Mouse (Mus musculus): ENCODE data around the gene Fcer2a. TPM values are rescaled to one million over a fixed set of nuclear protein-coding genes. Genes with fewer than 3 reads are reported as not detected.

Fcer2a gene
- total and polyA plus RNA-seq, 2 experiments from 2014 or later, result 0.24 TPM; not detected in 1

- H3K9ac ChIP-seq, result no peak within 1 kb of the TSS
- no peak within 1 kb of the TSS for H3K27ac ChIP-seq (ENCODE audit: low read depth, low read length)
- no peak within 1 kb of the TSS for H3K4me2 ChIP-seq (ENCODE audit: low read depth)
- no peak within 1 kb of the TSS for H3K4me3 ChIP-seq (ENCODE audit: low read depth, low read length)
- ATAC-seq, result no peak
- H3K9me3 ChIP-seq (ENCODE audit: low read length), result no peaks in the 10 kb centered on the region
- DNase-seq, result no peak
- WGBS, result 79% methylated on average over 6 of the region's 6 CpGs
- TF ChIP-seq CTCF (IDR thresholded peaks at IDR 0.05; ENCODE audit: low read depth), result no peak
- no peaks in the 10 kb centered on the region for H3K36me3 ChIP-seq (ENCODE audit: insufficient read depth)
- H3K4me1 ChIP-seq (ENCODE audit: insufficient read depth), result no peaks in the 10 kb centered on the region
- H3K27me3 ChIP-seq (ENCODE audit: insufficient read depth, low read length), result no peaks in the 10 kb centered on the region
Measured at GRCm38 (mm10) chr8:3665507-3665906, 28.5 kb downstream of the Fcer2a start, which contains the start of gene Mcemp1. Gene Mcemp1, plus strand, starts transcription at chr8:3665754.

DNA sequence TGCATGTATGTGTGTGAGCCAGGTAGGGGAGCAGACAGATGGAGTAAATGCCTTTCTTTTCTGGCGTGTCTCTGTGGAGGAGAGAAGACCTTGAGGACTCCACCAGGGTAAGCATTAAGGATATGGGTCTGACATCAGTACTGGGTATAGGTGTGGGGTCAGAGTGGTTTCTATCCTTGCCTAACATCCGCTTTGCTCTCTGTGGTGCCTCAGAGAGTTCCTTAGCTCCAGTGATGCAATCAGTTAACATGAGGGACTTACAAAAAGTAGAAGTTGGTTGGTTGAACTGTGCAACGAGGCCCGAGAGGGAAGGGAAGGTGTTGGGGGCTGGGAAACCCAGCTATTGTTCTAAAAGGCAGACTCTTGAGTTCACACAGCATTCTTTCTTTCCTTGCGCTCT is 29.6 kb downstream of the Fcer2a start:
- Histone ChIP-seq H3K36me3 (ENCODE audit: insufficient read depth) (no peaks in the 10 kb centered on the region), H3K9ac (no peak overlapping the region), H3K27me3 (ENCODE audit: insufficient read depth, low read length) (no peaks in the 10 kb centered on the region), H3K9me3 (ENCODE audit: low read length) (no peaks in the 10 kb centered on the region), H3K4me3 (ENCODE audit: low read depth, low read length) (no peak overlapping the region), H3K27ac (ENCODE audit: low read depth, low read length) (no peak overlapping the region), H3K4me1 (ENCODE audit: insufficient read depth) (no peaks in the 10 kb centered on the region), H3K4me2 (ENCODE audit: low read depth) (no peak overlapping the region)
- 53% methylated on average over 5 of the region's 5 CpGs for WGBS
- ATAC-seq (no peak), DNase-seq (no peak)
- TF ChIP-seq CTCF (IDR thresholded peaks at IDR 0.05; ENCODE audit: low read depth), result no peak

GRCm38 (mm10) chr8:3660889-3661288 is 33.1 kb downstream of the Fcer2a start:
- 86% methylated on average over 8 of the region's 8 CpGs for WGBS
- ATAC-seq, result no peak
- Histone ChIP-seq H3K4me3 (ENCODE audit: low read depth, low read length) (no peak overlapping the region), H3K27me3 (ENCODE audit: insufficient read depth, low read length) (no peaks in the 10 kb centered on the region), H3K27ac (ENCODE audit: low read depth, low read length) (no peak overlapping the region), H3K9me3 (ENCODE audit: low read length) (no peaks in the 10 kb centered on the region), H3K4me1 (ENCODE audit: insufficient read depth) (no peaks in the 10 kb centered on the region), H3K36me3 (ENCODE audit: insufficient read depth) (no peaks in the 10 kb centered on the region), H3K4me2 (ENCODE audit: low read depth) (no peak overlapping the region), H3K9ac (no peak overlapping the region)
- TF ChIP-seq CTCF (IDR thresholded peaks at IDR 0.05; ENCODE audit: low read depth), result no peak
- no peak for DNase-seq

GRCm38 (mm10) chr8:3656725-3657381 is 37.1 kb downstream of the Fcer2a start:
- H3K4me3 ChIP-seq (ENCODE audit: low read depth, low read length), result no peak overlapping the region
- 18% methylated on average over 7 of the region's 7 CpGs for WGBS
- H3K36me3 ChIP-seq (ENCODE audit: insufficient read depth), result no peaks in the 10 kb centered on the region
- peak overlapping the region; percentile 5; the same call in 1 of the 2 replicates for H3K4me2 ChIP-seq (ENCODE audit: low read depth)
- H3K9ac ChIP-seq, result no peak overlapping the region
- no peaks in the 10 kb centered on the region for H3K9me3 ChIP-seq (ENCODE audit: low read length)
- no peaks in the 10 kb centered on the region for H3K4me1 ChIP-seq (ENCODE audit: insufficient read depth)
- TF ChIP-seq CTCF (IDR thresholded peaks at IDR 0.05; ENCODE audit: low read depth), result no peak
- DNase-seq (peak; percentile 37), ATAC-seq (peak; percentile 61)
- no peaks in the 10 kb centered on the region for H3K27me3 ChIP-seq (ENCODE audit: insufficient read depth, low read length)
- no peak overlapping the region for H3K27ac ChIP-seq (ENCODE audit: low read depth, low read length)

DNA sequence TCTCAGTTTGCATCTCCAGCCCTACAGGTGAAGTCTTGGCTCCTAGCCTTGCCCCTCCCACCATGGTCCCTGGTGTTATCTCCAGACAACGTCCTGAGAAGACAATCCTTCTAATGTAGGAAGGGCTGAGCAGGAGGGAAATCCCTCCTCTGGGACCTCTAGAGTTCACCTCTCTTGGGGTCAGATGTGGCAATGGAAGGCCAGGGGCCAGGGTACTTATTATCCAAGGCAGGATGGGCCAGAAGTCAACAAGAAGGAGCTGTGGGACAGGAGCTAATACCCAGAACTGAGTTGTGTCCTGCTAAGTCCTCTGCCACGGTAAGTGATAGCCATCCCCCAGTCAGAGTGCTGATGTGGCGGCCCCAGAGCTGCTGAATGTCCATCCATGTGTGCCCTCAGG is 38.4 kb downstream of the Fcer2a start, which contains the start of gene Retn:
Retn (plus strand) TSS at position 245 of the 400 bp plus-strand sequence.
- no peak for DNase-seq
- 69% methylated on average over 3 of the region's 3 CpGs for WGBS
- H3K9ac ChIP-seq, result no peak within 1 kb of the TSS

DNA sequence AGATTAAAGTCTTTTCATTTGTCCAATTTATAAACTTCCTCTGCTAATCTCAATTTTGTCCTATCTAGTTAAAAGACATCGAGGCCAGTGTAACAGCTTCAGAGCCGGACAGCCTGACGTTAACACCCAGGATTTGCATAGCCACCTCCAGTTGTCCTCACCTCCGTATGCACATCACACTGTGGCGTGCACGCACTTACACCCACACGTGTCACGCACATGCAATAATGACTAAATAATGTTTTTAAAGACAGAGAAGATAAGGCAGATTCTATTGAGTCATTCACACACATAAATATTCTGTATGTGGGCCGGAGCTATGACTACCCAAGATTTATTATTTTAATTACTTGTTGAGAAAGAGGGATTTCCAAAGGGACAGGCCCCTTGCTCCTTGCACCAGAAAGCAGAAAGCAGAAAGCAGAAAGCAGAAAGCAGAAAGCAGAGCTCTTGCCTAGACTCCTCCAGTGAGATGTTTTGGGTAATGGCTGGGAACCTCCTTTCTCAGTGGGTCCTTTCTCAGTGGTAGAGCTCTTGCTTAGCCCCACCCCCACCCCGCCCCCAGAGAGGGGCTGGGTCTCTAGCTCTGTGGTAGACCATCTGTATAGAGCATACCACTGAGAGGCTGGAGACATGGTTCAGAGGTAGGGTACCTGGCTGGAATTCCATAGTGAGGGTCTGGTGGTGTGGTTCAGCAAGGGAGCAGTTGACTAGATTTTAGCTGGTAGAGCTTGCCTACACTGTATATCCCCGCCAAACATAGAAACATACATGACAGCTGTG is 39.1 kb downstream of the Fcer2a start:
- Histone ChIP-seq H3K9me3 (ENCODE audit: low read length) (no peaks in the 10 kb centered on the region), H3K27me3 (ENCODE audit: insufficient read depth, low read length) (no peaks in the 10 kb centered on the region), H3K4me2 (ENCODE audit: low read depth) (no peak overlapping the region), H3K4me3 (ENCODE audit: low read depth, low read length) (no peak overlapping the region), H3K36me3 (ENCODE audit: insufficient read depth) (no peaks in the 10 kb centered on the region), H3K9ac (no peak overlapping the region), H3K27ac (ENCODE audit: low read depth, low read length) (no peak overlapping the region), H3K4me1 (ENCODE audit: insufficient read depth) (no peaks in the 10 kb centered on the region)
- ATAC-seq, result no peak
- WGBS, result 80% methylated on average over 11 of the region's 11 CpGs
- TF ChIP-seq CTCF (IDR thresholded peaks at IDR 0.05; ENCODE audit: low read depth), result no peak
- no peak for DNase-seq

More for the DNA sequence above, 38.4 kb downstream of the Fcer2a start, which contains the start of gene Retn:
- H3K4me2 ChIP-seq (ENCODE audit: low read depth), result no peak within 1 kb of the TSS
- no peaks in the 10 kb centered on the region for H3K4me1 ChIP-seq (ENCODE audit: insufficient read depth)
- H3K27me3 ChIP-seq (ENCODE audit: insufficient read depth, low read length), result no peaks in the 10 kb centered on the region
- no peak within 1 kb of the TSS for H3K27ac ChIP-seq (ENCODE audit: low read depth, low read length)
- no peak within 1 kb of the TSS for H3K4me3 ChIP-seq (ENCODE audit: low read depth, low read length)
- no peak for TF ChIP-seq CTCF (IDR thresholded peaks at IDR 0.05; ENCODE audit: low read depth)
- H3K9me3 ChIP-seq (ENCODE audit: low read length), result no peaks in the 10 kb centered on the region
- no peaks in the 10 kb centered on the region for H3K36me3 ChIP-seq (ENCODE audit: insufficient read depth)
- no peak for ATAC-seq

DNA sequence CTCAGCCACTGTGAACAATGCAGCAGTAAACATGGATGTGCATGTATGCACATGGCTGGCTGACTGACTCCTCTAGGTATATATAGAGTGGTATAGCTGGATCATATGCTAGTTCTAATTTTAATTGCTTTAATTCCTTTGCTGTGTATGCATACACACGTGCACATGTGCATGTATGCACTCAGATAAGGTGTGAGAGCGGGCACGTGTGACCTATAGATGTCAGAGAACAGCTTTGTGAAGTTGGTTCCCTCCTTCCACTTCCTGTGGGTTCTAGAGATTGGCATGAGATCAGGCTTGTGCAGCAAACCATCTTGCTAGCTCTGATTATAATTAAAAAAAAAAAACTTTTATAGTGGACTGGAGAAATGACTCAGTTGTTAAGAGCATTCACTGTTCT is 41.1 kb downstream of the Fcer2a start:
- Histone ChIP-seq H3K27me3 (ENCODE audit: insufficient read depth, low read length) (no peaks in the 10 kb centered on the region), H3K4me3 (ENCODE audit: low read depth, low read length) (no peak overlapping the region), H3K4me2 (ENCODE audit: low read depth) (no peak overlapping the region), H3K27ac (ENCODE audit: low read depth, low read length) (no peak overlapping the region), H3K9me3 (ENCODE audit: low read length) (no peaks in the 10 kb centered on the region), H3K9ac (no peak overlapping the region), H3K36me3 (ENCODE audit: insufficient read depth) (no peaks in the 10 kb centered on the region), H3K4me1 (ENCODE audit: insufficient read depth) (no peaks in the 10 kb centered on the region)
- DNase-seq (no peak), ATAC-seq (no peak)
- 67% methylated on average over 3 of the region's 3 CpGs for WGBS
- no peak for TF ChIP-seq CTCF (IDR thresholded peaks at IDR 0.05; ENCODE audit: low read depth)

Data from forebrain, postnatal 0 days (tissue).